Mouse (Mus musculus) kidney, postnatal 4 days (tissue): ENCODE data around the gene Tsc22d1.

Experiments used
- DNase-seq, 2 experiments: peaks; one replicate each; pipeline ENCODE4 v3.0.0; 2021; ENCODE audit warnings: mixed read lengths in 2 of 2

Tsc22d1 gene

GRCm38 (mm10) chr14:76521308-76521707, 106.5 kb downstream of the Tsc22d1 start:
- no peak for DNase-seq

GRCm38 (mm10) chr14:76523344-76523743, 108.6 kb downstream of the Tsc22d1 start:
- DNase-seq = no peak

- DNase-seq = no peak
These were observed 111.7 kb downstream of the Tsc22d1 start for GRCm38 (mm10) chr14:76526467-76526866.

- peak; percentile 42 to 47 for DNase-seq
These were observed 112.4 kb downstream of the Tsc22d1 start for GRCm38 (mm10) chr14:76527030-76527719.

- DNase-seq = peak in 1 of 2 experiments; percentile 34
These were observed 113.1 kb downstream of the Tsc22d1 start for GRCm38 (mm10) chr14:76527758-76528313.

- peak in 1 of 2 experiments; percentile 39 for DNase-seq
These were observed 113.9 kb downstream of the Tsc22d1 start for GRCm38 (mm10) chr14:76528641-76529040.

GRCm38 (mm10) chr14:76531027-76531660, 116.4 kb downstream of the Tsc22d1 start:
- DNase-seq = no peak

- peak; percentile 72 to 82 for DNase-seq
These were observed 117.8 kb downstream of the Tsc22d1 start for GRCm38 (mm10) chr14:76532257-76533169.

- DNase-seq = peak; percentile 68 to 83
These were observed 118.5 kb downstream of the Tsc22d1 start for GRCm38 (mm10) chr14:76533170-76533815.

GRCm38 (mm10) chr14:76535096-76535495, 120.3 kb downstream of the Tsc22d1 start:
- no peak for DNase-seq

- peak; percentile 69 to 80 for DNase-seq
These were observed 122.2 kb downstream of the Tsc22d1 start for GRCm38 (mm10) chr14:76536921-76537320.

GRCm38 (mm10) chr14:76540005-76540670, 125.4 kb downstream of the Tsc22d1 start:
- DNase-seq = no peak

- no peak for DNase-seq
These were observed 126.6 kb downstream of the Tsc22d1 start for GRCm38 (mm10) chr14:76541341-76541740.

- no peak for DNase-seq
These were observed 129.4 kb downstream of the Tsc22d1 start for GRCm38 (mm10) chr14:76544136-76544535.

GRCm38 (mm10) chr14:76555263-76556030, 140.7 kb downstream of the Tsc22d1 start:
- DNase-seq = no peak

- DNase-seq = peak; percentile 71 to 83
These were observed 141.5 kb downstream of the Tsc22d1 start for GRCm38 (mm10) chr14:76556031-76556851.

- DNase-seq = no peak
These were observed 142.1 kb downstream of the Tsc22d1 start, which contains the start of gene Serp2 for GRCm38 (mm10) chr14:76556852-76557208. TSS of gene Serp2 (minus strand) at chr14:76556889.
